Mouse (Mus musculus) common myeloid progenitor, adult 5-6 weeks (primary cell): Measurements from ENCODE around the gene Malrd1. TPM values are rescaled to one million over a fixed set of nuclear protein-coding genes. Genes with fewer than 3 reads are reported as not detected.
"Not testable (repeated sequence)": the region's sequence is repeated elsewhere in the genome, so short reads cannot be mapped to it uniquely, and the experiment has no call there.

Source experiments
- ATAC-seq: replicated peaks from 2 replicates; pipeline ENCODE4 v1.8.0; 2016; ENCODE audit warnings: low read depth, mild to moderate bottlenecking, moderate TSS enrichment, inconsistent platforms; ENCODE audit not compliant: poor library complexity, severe bottlenecking
- total RNA-seq: library from RNA; stranded (forward); fragments of 200-1000, 187-1606 nt; gene quantifications from 2 replicates; pipeline ENCODE4 v1.2.3, GENCODE M21; 2017

Gene Malrd1
- total RNA-seq: not detected in 2 replicates

GRCm38 (mm10) chr2:15526241-15526924, at the start of gene Malrd1:
TSS of gene Malrd1 (plus strand) at chr2:15526479.
- no peak for ATAC-seq

DNA sequence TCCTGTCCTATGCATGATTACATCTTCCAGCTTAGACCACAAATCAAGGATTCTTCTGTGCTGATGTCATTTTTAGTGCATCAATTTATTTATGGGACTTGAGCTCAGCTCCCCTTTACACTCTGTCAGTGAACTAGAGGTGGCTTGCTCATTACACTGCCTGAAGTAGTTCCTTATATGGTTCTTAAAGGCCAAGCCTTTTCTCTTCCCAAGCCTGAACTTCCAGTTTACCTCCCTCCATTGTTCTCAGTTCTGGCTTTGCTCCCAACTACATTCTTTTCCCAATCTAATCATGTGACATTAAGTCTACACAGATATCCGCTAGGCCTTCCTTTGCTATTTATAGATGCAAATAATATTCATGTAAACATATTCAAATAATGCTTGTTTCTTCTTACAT, 12.4 kb downstream of the Malrd1 start:
- no peak for ATAC-seq

DNA sequence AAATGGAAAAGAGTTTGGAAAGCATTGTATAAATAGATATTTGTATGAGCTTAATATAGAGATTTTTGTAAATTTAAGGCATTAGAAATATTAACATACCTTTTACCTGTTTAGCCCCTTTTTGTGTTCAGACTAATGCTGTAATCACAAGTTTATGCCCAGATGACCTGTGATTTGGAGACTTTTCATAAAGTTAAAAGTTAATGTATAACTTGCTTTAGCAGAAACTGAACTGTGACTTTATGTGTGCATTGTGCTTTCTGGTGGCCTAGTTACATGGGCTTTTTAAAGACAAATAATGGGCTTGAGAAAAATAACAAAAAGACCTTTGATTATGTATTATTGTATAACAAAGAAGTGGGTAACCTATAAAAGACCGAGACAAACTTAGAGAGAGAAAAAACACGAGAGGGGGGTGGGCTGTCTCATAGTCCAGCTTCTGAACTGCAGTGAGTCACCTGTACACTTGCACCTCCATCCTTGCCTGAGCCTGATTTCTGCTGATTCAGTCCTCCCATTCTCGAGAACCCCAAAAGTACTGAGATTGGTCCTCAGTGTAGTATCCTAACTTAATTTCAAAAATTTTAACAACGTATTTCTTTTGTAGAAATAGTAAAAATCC, 87.2 kb downstream of the Malrd1 start:
- no peak for ATAC-seq

GRCm38 (mm10) chr2:15614026-15614425, 87.7 kb downstream of the Malrd1 start:
- no peak for ATAC-seq

DNA sequence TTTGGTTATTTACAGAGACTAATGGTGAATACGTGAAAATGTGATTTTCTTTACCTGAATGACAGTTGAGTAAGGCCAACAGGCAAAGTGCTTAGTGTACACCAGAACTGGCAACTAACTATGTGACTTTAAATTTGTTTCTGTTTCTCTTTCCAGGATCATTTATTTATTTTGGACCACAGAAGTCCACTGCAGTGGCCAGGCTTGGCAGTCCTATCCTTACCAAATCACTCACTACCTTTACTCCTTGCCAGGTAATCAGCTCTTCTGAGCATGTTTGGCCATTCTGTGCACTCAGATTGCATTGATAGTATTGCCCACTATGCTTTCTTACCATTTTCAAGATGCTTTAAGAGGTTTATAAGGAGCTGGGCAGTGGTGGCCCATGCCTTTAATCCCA, 109.5 kb downstream of the Malrd1 start:
- ATAC-seq: no peak

GRCm38 (mm10) chr2:15643864-15644263, 117.6 kb downstream of the Malrd1 start:
- no peak for ATAC-seq

DNA sequence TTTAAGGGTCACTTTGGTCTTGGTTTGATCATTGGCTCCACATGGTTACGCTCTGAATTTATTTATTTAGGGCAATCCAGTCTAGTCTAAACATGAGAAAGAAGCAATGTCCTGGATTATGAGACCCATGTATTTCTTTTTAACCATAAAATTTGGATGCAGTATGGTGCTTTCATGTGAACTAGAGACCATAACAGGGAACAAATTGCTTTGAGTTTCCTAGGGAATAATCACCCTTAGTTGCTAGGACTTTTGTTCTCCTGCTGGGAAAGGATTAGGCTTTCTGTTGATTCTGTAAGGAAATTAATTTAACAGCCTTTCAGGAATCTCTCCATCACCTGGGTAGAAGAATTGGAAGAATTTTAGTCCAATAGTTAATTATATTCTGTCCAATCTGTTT, 130.1 kb downstream of the Malrd1 start:
- ATAC-seq: no peak

- ATAC-seq: no peak
These were observed 176.7 kb downstream of the Malrd1 start for GRCm38 (mm10) chr2:15702977-15703376.

DNA sequence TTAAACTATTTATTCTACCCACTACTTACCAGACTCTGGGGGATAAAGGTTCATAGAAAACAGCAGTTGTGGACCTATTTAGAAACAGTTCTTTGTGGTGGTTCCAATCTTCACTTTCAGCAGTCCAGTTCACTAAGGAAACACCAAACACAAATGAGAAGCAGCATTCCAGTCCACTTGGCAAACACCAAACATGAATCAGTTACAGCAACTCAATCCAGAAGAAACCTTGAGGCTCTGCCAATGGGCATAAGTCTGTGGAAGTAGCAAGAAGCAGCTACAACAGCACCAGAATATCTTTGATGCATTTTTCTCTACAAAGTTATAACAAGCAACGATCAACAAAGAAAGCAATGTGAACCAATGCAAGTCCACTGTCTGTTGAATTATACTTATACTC, 214.7 kb downstream of the Malrd1 start:
- no peak for ATAC-seq

DNA sequence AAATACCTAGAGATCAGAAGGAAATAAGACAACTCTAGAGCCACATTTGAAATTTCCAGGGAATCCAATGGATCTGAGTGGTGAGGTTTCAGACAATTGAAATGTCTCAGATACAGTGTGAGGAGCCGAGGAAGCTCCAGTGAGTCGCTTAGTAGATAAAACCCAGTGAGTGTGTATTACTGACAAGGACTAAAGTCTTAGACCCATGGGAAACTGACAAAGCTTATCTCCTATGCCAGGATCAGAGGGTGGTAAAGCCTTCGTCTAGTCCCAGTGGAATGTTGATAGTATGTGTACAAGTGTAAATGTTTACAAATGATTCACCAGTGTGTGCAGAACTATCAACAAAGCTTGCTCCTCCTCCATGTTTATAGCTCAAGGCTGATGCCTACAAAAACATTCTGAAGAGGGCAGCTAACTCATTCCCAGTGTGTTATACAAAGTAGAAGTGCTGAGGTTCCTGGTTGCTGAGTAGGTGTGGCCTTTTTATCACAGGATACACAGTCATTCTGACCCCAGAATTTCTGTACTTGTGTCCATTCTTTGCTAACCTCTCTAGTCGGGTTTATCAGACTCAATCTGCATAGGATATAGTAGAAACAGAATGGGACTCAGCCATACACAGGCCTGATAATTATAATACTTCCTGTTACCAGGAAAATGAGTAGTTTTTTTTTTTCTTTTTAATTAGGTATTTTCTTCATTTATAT, 218.9 kb downstream of the Malrd1 start:
- no peak for ATAC-seq

GRCm38 (mm10) chr2:15784818-15785217, 258.5 kb downstream of the Malrd1 start:
- ATAC-seq: no peak

GRCm38 (mm10) chr2:15815724-15816123, 289.4 kb downstream of the Malrd1 start:
- no peak for ATAC-seq

DNA sequence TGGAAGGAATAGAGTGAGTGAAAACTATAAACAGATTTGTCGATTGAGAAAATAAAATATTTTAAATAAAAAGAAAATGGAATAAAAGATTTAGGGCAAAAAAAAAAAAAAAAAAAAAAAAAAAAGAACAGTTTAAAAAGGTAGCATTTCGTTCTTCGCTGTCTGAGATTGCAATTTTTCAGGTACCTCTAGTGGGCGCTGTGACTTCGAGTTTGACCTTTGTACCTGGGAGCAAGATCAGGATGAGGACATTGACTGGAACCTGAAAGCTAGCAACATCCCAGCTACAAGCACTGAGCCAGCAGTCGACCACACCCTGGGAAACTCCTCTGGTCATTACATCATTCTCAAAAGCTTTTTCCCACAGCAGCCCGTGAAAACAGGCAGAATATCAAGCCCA, 343.1 kb downstream of the Malrd1 start:
- no peak for ATAC-seq

DNA sequence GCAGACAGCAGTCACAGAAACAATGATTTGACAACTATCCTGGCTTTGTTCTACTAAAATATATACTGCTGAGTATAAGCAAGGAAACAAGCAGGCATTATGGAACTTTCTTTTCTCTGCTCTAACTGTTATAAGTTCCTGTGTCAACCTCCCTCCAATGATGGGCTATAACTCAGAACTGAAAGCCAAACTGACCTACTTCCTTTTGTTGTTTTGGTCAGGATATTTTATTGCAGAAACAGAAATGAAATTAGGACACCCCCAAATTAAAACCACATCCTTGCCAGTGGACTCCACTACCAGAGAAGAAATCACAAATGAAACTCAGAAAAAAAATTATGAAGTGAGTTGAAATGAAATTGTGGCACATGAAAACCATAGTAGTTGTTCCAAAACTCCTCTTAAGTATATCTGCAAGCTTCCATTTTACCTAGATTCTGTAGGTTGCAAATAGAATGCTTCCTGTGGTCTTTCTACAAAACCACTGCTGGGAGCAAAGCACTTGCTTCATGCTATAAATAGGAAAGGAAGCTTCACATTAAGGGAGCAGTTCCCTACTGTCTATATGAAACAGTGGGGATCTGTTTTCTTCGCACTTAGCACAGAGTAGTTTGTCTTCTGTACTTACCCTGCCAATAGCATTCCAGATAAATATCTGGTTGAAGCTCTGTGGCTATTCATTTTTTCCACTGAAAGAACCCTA, 367.3 kb downstream of the Malrd1 start:
- ATAC-seq: peak; percentile 65

- no peak for ATAC-seq
These were observed 399.2 kb downstream of the Malrd1 start for GRCm38 (mm10) chr2:15925432-15925831.

- no peak for ATAC-seq
These were observed 399.8 kb downstream of the Malrd1 start for GRCm38 (mm10) chr2:15926041-15926440.

DNA sequence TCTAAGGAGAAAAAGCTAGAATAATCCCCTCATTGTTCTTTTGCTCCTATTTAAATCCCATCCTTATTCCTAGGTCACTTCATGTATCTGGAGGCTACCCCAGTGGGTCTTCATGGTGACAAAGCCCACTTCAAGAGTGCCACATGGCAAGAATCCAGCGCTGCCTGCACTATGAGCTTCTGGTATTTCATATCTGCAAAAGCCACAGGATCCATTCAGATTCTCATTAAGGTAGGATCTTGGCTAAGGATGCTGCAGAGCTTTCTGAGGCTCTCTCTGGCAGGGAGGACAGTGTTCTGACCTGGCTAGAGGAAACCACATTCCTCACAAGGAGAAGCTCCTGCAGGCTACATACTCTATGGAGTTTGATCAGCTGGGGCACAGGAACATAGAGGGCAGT, 405.2 kb downstream of the Malrd1 start:
- ATAC-seq: no peak

GRCm38 (mm10) chr2:15931924-15932323, 405.6 kb downstream of the Malrd1 start:
- ATAC-seq: no peak

DNA sequence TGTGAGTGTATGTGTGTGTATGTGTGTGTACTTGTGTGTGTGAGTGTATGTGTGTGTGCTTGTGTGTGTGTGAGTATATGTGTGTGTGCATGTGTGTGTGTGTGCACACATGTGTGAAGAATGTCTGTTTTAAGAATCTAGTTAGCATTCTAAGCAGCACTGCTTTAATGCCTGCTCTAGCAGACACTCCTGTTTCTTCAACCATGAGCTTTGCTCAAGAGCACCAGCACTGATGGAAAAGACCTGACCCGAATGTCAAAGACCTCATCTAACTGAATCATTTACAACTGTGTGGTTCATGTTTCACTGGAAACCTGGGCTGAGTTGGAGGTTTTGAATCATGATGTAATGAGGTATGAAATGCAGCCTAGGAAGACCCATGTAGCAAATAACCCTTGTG, 406.1 kb downstream of the Malrd1 start:
- ATAC-seq: no peak

- no peak for ATAC-seq
These were observed 476.6 kb downstream of the Malrd1 start for GRCm38 (mm10) chr2:16002925-16003324.

DNA sequence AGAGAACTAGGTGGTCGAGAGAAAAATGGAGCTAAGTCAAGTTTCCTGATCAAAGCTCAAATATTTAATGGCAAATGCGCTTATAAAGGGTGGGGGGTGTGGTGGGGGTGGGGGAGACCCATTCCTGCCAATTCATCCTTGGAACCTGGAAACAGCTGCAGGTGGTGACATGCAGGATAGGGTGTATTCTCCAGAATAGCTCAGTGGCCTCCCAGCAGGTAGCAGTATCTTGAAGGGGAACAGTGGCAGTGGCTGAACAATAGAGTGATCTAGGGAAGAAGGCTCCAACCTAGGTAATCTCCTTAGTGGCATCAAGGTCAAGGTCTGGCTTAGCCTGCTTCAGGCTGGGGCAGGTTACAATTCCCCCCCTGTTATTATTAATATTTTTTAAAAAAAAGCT, 490.8 kb downstream of the Malrd1 start:
- ATAC-seq: not testable (repeated sequence)
